Mouse (Mus musculus): ENCODE measurements at regions not wholly inside any gene's neighbourhood (a gene's known extent, or its start where the extent isn't known, plus 50 kb on each side); places are given as distances from the start of the nearest gene placed in this dataset.

DNA sequence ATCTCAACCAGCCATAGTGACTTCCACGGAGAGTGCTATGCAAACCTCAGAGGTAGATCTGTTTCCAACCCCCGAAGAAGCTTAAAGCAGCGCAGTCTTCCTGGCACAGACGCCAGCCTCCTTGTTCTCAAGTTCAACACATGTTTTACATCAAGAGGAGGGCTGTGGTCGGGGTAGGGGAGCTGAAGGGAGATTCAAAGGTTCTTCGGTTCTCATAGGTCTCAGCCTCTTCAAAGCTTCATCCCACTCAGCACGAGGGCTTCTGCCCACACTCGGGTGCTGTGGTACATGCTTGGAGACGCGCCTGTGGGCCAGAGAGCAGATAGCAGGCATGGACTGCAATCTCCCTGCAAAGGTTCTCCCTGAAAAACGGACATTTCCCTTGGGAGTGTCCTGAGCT lies 219.7 kb downstream of the Bcl2l11 start:
- Histone ChIP-seq H3K9me3 (no peaks in the 10 kb centered on the region), H3K4me2 (no peak overlapping the region), H3K27me3 (peaks cover 4% of the 10 kb centered on the region; the same call in 1 of the 2 replicates), H3K4me1 (no peaks in the 10 kb centered on the region), H3K27ac (no peak overlapping the region), H3K36me3 (replicated peaks) (no peaks in the 10 kb centered on the region), H3K4me3 (replicated peaks) (no peak overlapping the region), H3K9ac (no peak overlapping the region)
- 76% methylated on average over 11 of the region's 11 CpGs for WGBS
- no peak for ATAC-seq (ENCODE audit: low FRiP score)

DNA sequence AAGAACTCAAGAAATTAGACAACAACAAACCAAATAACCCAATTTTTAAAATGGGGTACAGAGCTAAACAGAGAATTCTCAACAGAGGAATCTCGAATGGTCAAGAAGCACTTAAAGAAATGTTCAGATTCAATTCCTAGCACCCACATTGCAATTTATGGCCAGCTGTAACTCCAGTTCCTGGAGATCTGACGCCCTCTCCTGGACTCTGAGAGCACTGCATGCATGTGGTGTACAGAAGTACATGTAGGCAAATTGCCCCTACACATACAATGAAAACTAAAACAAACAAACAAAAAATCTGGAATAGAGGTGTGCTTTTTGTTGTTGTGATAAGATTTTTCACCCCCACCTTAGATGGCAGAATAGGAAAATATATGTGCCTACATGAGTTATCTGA lies 222.7 kb downstream of the Bcl2l11 start:
- no peaks in the 10 kb centered on the region for H3K9me3 ChIP-seq
- no peak overlapping the region for H3K4me3 ChIP-seq (replicated peaks)
- ATAC-seq (ENCODE audit: low FRiP score) = no peak
- no peak overlapping the region for H3K9ac ChIP-seq
- no peak overlapping the region for H3K4me2 ChIP-seq
- peaks cover 4% of the 10 kb centered on the region; the same call in 1 of the 2 replicates for H3K27me3 ChIP-seq
- H3K36me3 ChIP-seq (replicated peaks) = no peaks in the 10 kb centered on the region
- 73% methylated on average over 2 of the region's 2 CpGs for WGBS
- H3K4me1 ChIP-seq = no peaks in the 10 kb centered on the region
- H3K27ac ChIP-seq = no peak overlapping the region

DNA sequence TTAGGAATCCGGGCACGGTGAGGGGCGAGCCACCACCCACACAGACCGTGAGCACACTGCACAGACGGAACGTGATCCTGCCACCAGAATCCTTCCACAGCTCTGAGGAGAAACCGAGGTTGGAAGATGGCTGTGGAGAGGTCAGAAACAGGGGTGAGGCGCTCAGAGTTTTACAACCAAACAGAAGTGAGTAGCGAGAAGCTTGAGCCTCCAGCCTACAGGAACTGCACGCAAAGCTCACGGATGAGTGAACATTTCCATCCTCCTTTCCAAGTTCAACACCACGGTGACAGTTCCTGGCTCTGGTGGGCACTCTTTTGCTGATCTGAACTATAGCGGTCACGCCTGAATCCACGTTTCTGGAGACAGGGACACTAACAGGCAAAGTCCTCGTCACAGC lies 225.6 kb downstream of the Bcl2l11 start:
- Histone ChIP-seq H3K9ac (no peak overlapping the region), H3K4me3 (replicated peaks) (no peak overlapping the region), H3K36me3 (replicated peaks) (no peaks in the 10 kb centered on the region), H3K4me1 (no peaks in the 10 kb centered on the region), H3K9me3 (no peaks in the 10 kb centered on the region), H3K4me2 (no peak overlapping the region), H3K27me3 (no peaks in the 10 kb centered on the region), H3K27ac (no peak overlapping the region)
- 94% methylated on average over 16 of the region's 16 CpGs for WGBS
- ATAC-seq (ENCODE audit: low FRiP score) = no peak

DNA sequence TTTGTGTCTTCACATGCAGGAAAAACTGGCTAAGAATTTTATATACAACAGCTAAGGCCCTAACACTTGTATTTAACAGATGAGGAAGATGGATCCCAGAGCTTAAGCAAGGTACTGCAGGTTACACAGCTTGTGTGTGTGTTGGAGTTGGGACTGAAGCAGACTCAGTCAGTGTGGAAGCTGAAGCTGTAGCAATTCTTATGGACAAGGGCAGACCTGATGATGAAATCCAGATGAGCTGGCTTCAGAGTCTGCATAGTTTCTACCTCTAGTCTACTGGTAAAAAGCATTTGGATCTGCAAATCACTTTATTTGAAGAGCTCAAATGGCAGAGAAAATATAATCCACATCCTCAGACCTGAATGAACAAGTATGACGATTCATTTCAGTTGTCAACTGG lies 226.7 kb downstream of the Bcl2l11 start:
- no peaks in the 10 kb centered on the region for H3K9me3 ChIP-seq
- H3K27me3 ChIP-seq = no peaks in the 10 kb centered on the region
- no peak overlapping the region for H3K27ac ChIP-seq
- 82% methylated on average over 1 of the region's 1 CpGs for WGBS
- no peaks in the 10 kb centered on the region for H3K36me3 ChIP-seq (replicated peaks)
- H3K9ac ChIP-seq = no peak overlapping the region
- H3K4me1 ChIP-seq = no peaks in the 10 kb centered on the region
- ATAC-seq (ENCODE audit: low FRiP score) = no peak
- no peak overlapping the region for H3K4me3 ChIP-seq (replicated peaks)
- no peak overlapping the region for H3K4me2 ChIP-seq

DNA sequence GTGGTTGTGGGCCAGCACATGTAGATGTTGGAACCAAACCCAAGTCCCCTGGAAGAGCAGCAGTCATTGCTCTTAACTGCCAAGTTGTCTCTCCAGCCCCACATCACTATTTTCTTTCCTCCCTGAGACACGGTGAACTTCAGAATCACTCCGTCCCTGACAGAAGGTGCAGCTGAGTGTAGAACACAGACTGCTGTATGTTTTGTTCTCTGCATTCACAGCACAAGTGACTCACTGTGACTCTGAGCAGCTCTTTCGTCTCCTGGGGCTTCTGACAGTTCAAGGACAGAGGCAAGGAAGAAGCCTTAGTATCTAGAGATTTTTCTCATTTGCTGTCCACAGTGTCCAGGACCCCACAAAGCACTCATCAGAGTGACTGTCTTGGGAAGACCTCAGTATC lies 227.6 kb downstream of the Bcl2l11 start:
- H3K9me3 ChIP-seq = no peaks in the 10 kb centered on the region
- no peak overlapping the region for H3K4me2 ChIP-seq
- WGBS = 82% methylated on average over 3 of the region's 3 CpGs
- no peaks in the 10 kb centered on the region for H3K36me3 ChIP-seq (replicated peaks)
- H3K9ac ChIP-seq = no peak overlapping the region
- H3K27ac ChIP-seq = no peak overlapping the region
- H3K27me3 ChIP-seq = no peaks in the 10 kb centered on the region
- no peak overlapping the region for H3K4me3 ChIP-seq (replicated peaks)
- H3K4me1 ChIP-seq = no peaks in the 10 kb centered on the region
- ATAC-seq (ENCODE audit: low FRiP score) = no peak

DNA sequence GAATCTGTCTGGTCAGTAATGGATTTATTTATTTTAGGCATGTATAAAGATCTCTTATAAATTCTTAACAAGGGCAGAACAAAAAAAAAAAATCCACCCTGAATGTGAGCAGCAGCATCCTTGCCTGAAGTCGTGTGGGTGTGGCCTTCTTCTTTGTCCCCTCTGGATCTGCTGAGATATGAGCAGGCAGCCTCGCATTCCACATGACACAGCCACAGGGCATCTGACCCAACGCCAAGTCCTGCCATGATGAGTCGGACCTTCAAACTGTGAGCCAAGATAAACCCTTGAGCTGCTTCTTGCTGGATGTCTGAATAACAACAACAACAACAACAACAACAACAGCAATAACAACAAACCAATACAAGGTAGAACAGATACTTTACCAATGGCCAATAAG lies 230.5 kb downstream of the Bcl2l11 start:
- no peak overlapping the region for H3K27ac ChIP-seq
- no peak overlapping the region for H3K9ac ChIP-seq
- H3K9me3 ChIP-seq = no peaks in the 10 kb centered on the region
- no peaks in the 10 kb centered on the region for H3K36me3 ChIP-seq (replicated peaks)
- H3K4me1 ChIP-seq = no peaks in the 10 kb centered on the region
- H3K27me3 ChIP-seq = no peaks in the 10 kb centered on the region
- H3K4me3 ChIP-seq (replicated peaks) = no peak overlapping the region
- WGBS = 82% methylated on average over 4 of the region's 4 CpGs
- no peak for ATAC-seq (ENCODE audit: low FRiP score)
- H3K4me2 ChIP-seq = no peak overlapping the region

DNA sequence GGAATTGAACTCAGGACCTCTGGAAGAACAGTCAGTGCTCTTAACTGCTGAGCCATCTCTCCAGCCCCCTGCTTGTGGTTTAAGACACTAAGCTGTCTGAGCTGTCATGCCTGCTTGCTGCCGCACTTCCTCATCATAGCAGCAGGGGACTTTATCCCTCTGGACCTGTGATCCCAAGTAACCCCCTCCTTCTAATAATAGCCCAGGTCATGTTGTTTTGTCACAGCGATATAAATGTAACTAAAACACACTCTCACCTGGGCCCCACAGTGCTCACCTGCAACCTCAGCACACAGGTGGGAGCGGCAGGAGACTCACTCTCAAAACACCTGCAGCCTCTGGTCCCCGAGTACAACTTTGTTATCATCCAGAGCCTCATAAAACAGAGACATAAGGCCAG lies 231.9 kb upstream of the Spdye4c start:
- no peak overlapping the region for H3K27ac ChIP-seq
- H3K9me3 ChIP-seq = no peaks in the 10 kb centered on the region
- no peaks in the 10 kb centered on the region for H3K4me1 ChIP-seq
- H3K4me2 ChIP-seq = no peak overlapping the region
- ATAC-seq (ENCODE audit: low FRiP score) = no peak
- no peak overlapping the region for H3K9ac ChIP-seq
- H3K4me3 ChIP-seq (replicated peaks) = no peak overlapping the region
- no peaks in the 10 kb centered on the region for H3K36me3 ChIP-seq (replicated peaks)
- WGBS = 75% methylated on average over 4 of the region's 4 CpGs
- no peaks in the 10 kb centered on the region for H3K27me3 ChIP-seq

DNA sequence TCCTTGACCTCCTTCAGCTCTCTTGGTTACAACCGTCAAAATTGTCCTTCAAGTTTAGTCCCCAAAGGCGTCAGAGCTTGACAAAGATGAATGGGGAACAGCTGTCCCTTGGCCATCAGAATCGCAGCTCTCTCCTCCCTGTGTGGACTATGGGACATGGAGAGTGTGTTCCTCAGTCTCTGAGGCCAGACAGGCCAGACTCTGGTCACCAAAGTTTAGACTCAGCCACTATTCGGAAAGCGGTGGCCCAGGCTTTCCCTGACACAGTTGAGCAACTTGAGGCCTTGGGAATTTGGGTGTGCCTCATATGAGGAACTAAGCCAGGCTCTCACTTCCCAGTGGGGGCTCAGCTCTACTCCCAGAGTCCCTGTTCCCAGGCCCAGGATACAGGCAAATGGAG lies 230.5 kb upstream of the Spdye4c start:
- WGBS = 87% methylated on average over 5 of the region's 5 CpGs
- no peaks in the 10 kb centered on the region for H3K27me3 ChIP-seq
- H3K27ac ChIP-seq = no peak overlapping the region
- H3K9ac ChIP-seq = no peak overlapping the region
- ATAC-seq (ENCODE audit: low FRiP score) = no peak
- no peaks in the 10 kb centered on the region for H3K4me1 ChIP-seq
- H3K9me3 ChIP-seq = no peaks in the 10 kb centered on the region
- no peak overlapping the region for H3K4me2 ChIP-seq
- H3K36me3 ChIP-seq (replicated peaks) = no peaks in the 10 kb centered on the region
- no peak overlapping the region for H3K4me3 ChIP-seq (replicated peaks)

DNA sequence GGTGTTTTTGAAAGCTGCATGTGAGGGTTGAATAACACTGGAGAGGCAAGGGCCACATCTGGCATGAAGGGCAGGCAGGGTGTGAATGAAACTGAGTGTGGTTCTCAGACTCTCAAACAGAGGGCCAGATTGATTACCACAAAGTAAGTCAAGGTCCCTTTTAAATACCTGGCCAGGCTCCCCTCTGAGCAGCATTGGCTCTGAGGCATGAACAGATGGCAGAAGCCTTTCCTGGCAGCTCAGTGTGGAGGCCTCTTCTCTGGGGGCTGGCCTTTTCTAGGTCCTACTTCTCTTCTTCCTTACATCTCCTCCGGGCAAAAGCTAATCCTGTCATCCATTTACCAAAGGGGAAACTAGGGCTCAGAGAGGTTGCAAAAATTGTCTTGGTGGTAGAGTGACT lies 229.6 kb upstream of the Spdye4c start:
- H3K36me3 ChIP-seq (replicated peaks) = no peaks in the 10 kb centered on the region
- H3K4me2 ChIP-seq = no peak overlapping the region
- no peak overlapping the region for H3K4me3 ChIP-seq (replicated peaks)
- H3K9me3 ChIP-seq = no peaks in the 10 kb centered on the region
- ATAC-seq (ENCODE audit: low FRiP score) = no peak
- no peak overlapping the region for H3K9ac ChIP-seq
- H3K27ac ChIP-seq = no peak overlapping the region
- 81% methylated on average over 1 of the region's 1 CpGs for WGBS
- no peaks in the 10 kb centered on the region for H3K27me3 ChIP-seq
- no peaks in the 10 kb centered on the region for H3K4me1 ChIP-seq

DNA sequence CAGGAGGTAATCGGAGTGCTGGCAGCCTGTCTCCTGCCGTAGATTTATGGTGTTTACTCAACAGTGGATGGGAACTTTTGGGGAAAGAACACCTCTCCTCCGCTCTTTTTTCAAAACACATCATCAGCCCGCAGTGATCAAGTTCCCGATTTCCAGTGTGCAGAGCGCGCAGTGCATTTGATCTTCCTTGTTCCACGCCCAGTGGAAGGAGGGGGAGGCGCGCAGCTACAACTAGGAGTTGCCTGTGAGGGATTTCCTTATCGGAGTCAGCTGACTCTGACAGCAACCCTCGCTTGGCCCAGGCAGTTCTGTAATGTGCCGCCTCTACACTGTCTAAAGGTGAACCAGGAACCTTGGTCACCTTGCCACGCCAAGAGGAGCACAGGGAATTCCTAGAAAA lies 226.8 kb upstream of the Spdye4c start:
- H3K4me2 ChIP-seq = no peak overlapping the region
- H3K4me1 ChIP-seq = no peaks in the 10 kb centered on the region
- no peak overlapping the region for H3K4me3 ChIP-seq (replicated peaks)
- H3K27me3 ChIP-seq = no peaks in the 10 kb centered on the region
- H3K9me3 ChIP-seq = no peaks in the 10 kb centered on the region
- no peak for ATAC-seq (ENCODE audit: low FRiP score)
- WGBS = 81% methylated on average over 14 of the region's 14 CpGs
- no peaks in the 10 kb centered on the region for H3K36me3 ChIP-seq (replicated peaks)
- H3K27ac ChIP-seq = no peak overlapping the region
- no peak overlapping the region for H3K9ac ChIP-seq

DNA sequence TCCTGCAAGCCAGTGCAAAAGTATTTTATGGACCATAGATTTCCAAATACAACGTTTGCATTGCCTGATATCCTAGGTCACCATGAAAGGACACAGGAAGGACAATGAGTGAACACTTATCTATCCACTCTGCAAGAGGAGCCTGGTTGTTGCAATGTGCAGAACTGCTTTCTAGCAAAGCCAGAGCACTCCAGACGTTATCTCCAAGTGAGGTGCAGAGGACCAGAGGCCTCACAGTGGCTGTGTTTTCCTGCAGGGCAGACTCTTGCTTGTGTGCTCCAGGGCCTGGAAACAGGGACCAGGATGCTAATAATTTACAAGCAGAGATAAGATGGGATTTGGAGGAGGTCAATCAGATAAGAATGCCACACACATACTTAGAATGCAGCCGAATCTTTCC lies 226.0 kb upstream of the Spdye4c start:
- no peaks in the 10 kb centered on the region for H3K36me3 ChIP-seq (replicated peaks)
- H3K4me3 ChIP-seq (replicated peaks) = no peak overlapping the region
- no peak overlapping the region for H3K9ac ChIP-seq
- H3K27me3 ChIP-seq = no peaks in the 10 kb centered on the region
- no peak overlapping the region for H3K27ac ChIP-seq
- 85% methylated on average over 3 of the region's 3 CpGs for WGBS
- no peak overlapping the region for H3K4me2 ChIP-seq
- no peaks in the 10 kb centered on the region for H3K9me3 ChIP-seq
- no peak for ATAC-seq (ENCODE audit: low FRiP score)
- no peaks in the 10 kb centered on the region for H3K4me1 ChIP-seq

DNA sequence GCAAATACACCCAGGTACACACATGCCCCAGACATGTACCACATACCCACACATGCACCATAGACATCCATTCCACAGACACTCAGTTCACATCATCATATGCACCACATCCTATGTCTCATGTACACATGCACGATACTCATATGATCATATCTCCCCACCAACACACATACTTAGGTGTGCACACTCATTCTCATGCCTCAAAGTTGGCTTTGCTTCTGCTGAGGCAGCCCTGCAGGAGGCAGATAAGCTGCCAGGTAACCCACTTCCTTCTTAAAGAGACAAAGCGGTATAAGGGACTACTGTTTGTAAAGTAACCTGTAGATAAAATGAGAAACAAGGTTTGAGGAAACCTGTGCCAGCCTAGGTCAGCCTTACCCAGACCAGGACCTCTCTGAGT lies 225.2 kb upstream of the Spdye4c start:
- Histone ChIP-seq H3K27me3 (no peaks in the 10 kb centered on the region), H3K9ac (no peak overlapping the region), H3K27ac (no peak overlapping the region), H3K4me3 (replicated peaks) (no peak overlapping the region), H3K36me3 (replicated peaks) (no peaks in the 10 kb centered on the region), H3K9me3 (no peaks in the 10 kb centered on the region), H3K4me2 (no peak overlapping the region), H3K4me1 (no peaks in the 10 kb centered on the region)
- no peak for ATAC-seq (ENCODE audit: low FRiP score)
- WGBS = 90% methylated on average over 2 of the region's 2 CpGs

DNA sequence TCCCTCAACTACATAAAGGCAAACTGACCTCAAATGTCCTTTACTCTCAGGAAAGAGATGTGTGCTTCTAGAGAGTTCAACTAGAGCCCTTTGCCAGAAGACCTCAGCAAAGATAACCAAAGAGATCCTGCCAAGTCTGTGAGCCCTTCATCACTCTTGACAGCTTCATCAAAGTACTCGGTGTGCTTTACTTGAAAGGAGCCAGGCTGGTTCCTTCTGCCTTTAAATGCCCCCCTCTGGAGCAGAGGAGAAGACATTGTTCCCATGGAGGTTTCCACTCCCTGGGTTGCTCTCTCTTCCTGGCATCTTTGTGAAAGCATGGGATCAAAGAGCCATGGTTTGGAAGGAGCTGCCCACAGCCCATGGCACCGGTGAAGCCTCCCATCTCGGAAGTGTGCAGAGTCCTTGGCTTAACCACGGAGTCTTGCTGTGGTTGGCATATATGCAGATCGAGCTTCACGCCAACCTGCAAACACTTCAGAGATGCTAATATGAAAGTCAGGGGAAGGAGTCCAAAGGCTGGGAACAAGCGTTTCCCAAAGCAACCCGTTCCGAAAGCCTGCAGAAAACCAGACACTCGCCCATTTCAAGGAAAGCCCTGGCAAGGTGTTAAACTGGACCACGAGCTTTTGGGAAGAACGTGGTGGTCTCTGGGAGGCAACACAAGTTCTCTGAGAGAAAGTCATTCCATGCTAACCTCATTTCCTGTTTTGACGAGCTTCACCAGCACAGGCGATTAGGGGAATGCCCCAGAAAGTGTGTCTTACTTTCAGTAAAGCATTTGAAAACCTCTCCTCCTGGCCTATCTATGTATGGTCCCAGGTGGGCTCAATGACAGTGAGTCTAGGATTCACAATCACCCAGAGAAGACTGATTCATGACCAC lies 223.5 kb upstream of the Spdye4c start:
- Histone ChIP-seq H3K4me3 (replicated peaks) (no peak overlapping the region), H3K4me2 (no peak overlapping the region), H3K27me3 (no peaks in the 10 kb centered on the region), H3K4me1 (no peaks in the 10 kb centered on the region), H3K36me3 (replicated peaks) (no peaks in the 10 kb centered on the region), H3K9me3 (no peaks in the 10 kb centered on the region), H3K9ac (no peak overlapping the region), H3K27ac (no peak overlapping the region)
- WGBS = 90% methylated on average over 14 of the region's 14 CpGs
- no peak for ATAC-seq (ENCODE audit: low FRiP score)

Measured in forebrain, embryonic 12.5 days (tissue).